Mouse (Mus musculus) kidney, adult 11 months (tissue): Measurements from ENCODE around the gene Ppil4.

Experiments used
- DNase-seq: peaks from one replicate; pipeline ENCODE4 v3.0.0; 2022

Ppil4 gene

DNA sequence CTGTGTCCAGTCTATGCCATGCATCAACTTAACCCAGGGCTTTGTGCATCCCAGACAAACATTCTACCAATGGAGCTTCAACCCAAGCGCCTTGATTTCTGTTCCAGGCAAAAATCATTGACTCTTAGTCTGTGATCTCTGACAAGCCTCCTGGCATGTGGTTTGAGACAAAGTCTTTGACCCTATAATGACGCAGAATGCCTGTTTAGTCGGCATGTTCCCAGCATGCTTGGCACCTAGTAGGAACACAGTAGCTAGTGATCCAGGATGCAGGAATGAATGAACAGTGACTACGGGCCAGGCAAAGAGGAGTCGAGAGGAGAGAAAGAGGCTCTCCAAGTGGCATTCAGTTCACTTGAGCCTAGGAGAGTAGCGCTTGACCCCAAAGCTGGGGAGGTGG is 70.7 kb downstream of the Ppil4 start:
- no peak for DNase-seq

DNA sequence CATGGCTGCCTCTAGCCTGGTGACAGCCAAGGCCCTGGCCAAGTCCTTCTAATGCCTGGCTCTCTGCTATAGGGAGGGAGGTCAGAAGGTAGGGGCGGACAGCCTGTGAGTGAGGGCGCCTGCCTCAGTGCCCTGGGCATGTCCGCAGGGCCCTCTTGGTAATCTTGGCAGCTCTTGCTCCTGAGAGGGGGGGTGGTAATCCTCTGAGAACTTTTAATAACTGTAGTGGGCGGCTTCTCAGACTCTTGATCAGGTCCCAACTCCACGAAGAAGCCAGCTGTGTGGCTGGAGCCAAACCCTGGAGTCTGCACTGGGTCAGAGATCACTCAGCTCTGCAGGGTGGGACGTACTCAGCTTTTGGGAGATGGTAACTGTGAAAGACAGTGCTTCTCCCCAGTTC is 71.5 kb downstream of the Ppil4 start:
- no peak for DNase-seq

DNA sequence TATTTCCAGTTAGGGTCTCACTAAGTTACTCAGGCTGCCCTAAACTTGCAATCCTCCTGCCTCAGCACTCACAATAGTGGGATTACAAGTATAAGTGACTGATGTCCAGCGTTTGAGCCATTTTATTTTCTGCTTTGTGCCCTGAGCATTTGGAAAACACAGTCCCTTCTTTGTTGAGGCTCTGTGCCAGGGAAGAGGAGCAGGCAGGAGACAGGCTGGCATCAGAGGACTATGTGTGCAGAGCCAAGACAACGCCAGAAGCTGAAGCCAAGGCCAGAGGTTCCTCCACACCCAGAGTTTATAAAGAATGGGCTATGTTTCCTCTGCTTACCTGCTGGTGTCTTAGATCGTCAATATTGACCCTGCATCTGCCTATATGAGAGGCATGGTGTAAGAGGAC is 72.1 kb downstream of the Ppil4 start:
- DNase-seq: no peak

DNA sequence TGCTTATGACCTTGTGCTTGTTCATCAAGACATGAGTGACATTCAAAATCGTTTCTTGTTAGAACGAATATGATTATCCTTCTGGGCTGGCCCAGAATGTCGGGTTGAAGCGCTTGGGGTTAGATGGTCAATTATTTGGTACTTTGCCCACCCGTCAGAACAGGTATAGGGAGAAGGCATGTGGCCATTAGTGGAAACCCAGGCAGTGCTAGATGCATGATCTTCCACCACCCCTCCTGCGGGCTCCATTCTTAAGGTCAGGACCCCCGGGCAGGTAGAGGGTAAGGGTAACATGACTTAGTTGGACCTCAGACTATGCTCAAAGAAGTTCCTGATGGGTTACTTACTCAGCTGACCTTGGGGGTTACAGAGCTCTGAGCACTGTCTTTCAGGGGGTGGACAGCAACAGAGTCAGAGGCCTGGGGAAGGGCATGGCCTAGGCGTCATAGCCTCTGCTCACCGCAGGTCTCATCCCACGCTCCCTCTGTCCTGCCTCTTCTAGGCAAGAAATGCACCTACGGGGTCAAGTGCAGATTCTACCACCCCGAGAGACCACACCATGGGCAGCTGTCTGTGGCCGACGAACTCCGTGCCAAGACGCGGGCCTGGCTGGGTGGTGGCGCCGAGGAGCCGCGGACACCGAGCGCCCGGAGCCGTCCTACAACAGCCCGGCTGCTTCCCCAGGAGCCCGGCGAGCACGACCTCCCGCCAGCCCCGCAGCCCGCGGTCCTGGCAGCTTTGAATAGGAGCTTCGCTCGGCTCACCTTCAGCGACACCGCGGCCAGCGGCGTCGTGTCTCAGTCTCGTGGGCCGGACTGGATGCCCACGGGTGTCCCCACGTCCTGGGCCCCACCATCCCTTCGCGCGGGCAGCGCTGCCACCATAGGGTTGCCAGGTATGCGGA is 74.3 kb downstream of the Ppil4 start:
- DNase-seq: no peak

DNA sequence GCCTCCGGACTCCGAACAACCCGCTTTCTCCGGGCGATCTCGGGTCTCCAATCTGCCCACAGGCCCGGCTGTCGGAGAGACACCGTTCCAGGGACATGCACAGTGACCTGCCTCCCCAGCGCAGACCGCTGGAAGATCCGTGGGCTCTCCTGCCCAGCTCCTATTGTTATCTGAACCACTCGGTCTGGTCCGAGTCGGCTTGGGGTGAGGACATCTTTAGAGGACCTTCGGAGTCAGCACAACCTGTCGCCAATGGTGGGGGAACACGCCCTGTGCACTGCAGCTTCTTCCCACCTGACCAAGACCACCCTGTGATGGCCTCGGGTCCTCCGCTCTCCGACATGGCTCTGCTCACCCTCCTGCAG is 75.0 kb downstream of the Ppil4 start:
- DNase-seq: no peak

DNA sequence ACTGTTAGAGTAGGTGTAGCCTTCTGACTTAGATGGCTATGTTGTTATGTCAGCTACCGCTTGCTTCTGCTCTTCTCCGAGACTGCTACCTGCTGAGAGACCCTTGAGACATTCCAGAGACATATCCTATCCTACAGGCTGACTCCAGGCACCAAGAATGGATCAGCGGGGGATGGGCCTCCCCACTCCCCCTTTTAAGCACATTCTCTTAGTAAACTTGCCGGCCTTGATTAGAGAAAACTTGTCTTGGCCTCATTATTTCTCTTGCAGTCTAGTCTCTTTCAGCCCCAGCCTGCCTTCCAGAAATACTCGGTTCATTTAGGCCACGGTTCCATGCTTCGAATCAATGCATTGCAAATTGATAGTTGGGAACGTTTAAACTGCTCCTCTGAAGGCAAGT is 77.1 kb downstream of the Ppil4 start:
- no peak for DNase-seq

DNA sequence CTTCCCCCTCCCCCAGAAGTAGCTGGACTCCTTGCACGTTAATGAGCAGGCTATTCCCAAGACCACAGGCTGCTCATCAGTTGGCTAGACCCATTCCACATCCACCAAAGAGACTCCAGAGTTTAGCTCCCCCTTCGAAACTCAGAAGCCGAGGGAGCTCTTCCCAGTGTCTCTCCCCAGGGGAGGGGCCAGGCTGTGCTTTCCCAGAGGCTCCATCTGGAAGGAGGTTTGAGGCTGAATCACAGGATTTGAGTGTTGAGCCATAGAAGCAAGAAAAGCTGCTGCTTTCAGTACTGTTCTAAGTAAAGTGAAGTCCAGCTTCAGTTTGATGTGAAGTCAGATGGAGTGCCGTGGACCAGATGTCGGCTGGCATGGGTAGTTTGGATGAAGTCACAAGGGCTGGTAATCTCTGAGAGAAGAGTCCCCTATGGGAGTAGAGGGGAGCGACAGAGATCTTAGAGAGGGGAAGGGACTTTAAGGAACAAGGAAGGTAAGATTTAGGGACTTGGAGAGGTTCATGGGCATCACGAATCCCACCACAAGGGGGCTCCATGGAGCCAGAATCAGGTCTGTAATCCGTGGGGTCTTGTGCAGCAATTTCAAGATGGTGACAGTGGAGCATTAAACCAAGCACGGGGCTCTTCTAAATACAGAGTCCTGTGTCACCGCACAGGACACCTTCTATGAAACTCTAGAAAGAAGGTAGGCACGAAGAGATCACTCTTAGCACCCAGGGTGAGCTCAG is 78.1 kb downstream of the Ppil4 start:
- no peak for DNase-seq

DNA sequence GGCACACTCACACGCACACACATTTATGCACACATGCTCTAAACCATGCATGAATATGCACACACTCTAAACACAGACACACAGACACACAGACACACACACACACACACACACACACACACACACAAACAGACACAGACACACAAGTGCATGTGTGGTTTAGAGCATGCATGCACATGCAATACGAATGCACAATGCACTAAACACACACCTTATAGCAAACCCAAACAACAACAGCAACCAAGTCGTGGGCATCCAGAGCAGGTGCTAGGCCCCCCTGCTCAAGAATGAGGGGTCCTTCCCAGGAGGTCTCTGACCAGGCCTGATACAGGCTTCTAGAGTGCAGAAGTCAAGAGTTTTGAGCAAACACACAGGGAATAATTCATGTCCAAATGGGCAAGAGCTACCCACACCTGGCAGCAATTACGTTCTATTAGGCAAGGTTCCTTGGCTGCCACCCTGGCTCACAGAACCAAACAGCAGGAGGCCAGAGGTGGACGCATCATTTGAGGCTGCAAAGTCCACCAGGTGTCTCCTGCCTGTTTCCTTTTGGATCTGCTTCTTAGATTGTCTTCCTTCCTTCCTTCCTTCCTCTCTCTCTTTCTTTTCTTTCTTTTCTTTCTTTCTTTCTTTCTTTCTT is 78.8 kb downstream of the Ppil4 start:
- DNase-seq: no peak
